Mouse (Mus musculus) frontal cortex, postnatal 14 days (tissue): ENCODE measurements around the gene Foxi3.

Experiments
- DNase-seq, 2 experiments: peaks; one replicate each; pipeline ENCODE4 v3.0.0; 2022; ENCODE audit warnings: low spot score in 2 of 2

Foxi3 gene

GRCm38 (mm10) chr6:70986683-70987082 is 30.4 kb downstream of the Foxi3 start:
- DNase-seq = no peak

- DNase-seq = no peak
These were observed 39.9 kb downstream of the Foxi3 start for GRCm38 (mm10) chr6:70996123-70996723.

GRCm38 (mm10) chr6:71002656-71003055 is 46.3 kb downstream of the Foxi3 start:
- no peak for DNase-seq

GRCm38 (mm10) chr6:71004161-71004560 is 47.8 kb downstream of the Foxi3 start:
- no peak for DNase-seq
